Mouse (Mus musculus): ENCODE measurements around the gene Tmem140. TPM values are rescaled to one million over a fixed set of nuclear protein-coding genes. Genes with fewer than 3 reads are reported as not detected.

The Tmem140 gene
- polyA plus RNA-seq, 1 experiment from 2014 or later = 1.8 TPM

GRCm38 (mm10) chr6:34879911-34880475 is 17.0 kb downstream of the Tmem140 start:
- peaks cover 45% of the 10 kb centered on the region for H3K36me3 ChIP-seq
- H3K27me3 ChIP-seq (ENCODE audit: insufficient read depth, poor library complexity, severe bottlenecking) = no peaks in the 10 kb centered on the region
- no peak overlapping the region for H3K4me3 ChIP-seq
- WGBS = 59% methylated on average over 6 of the region's 6 CpGs
- no peak for DNase-seq (ENCODE audit: low spot score)
- H3K4me1 ChIP-seq = peaks cover 34% of the 10 kb centered on the region
- no peak overlapping the region for H3K27ac ChIP-seq
- no peaks in the 10 kb centered on the region for H3K9me3 ChIP-seq

GRCm38 (mm10) chr6:34884724-34885123 is 21.8 kb downstream of the Tmem140 start:
- no peaks in the 10 kb centered on the region for H3K9me3 ChIP-seq
- peaks cover 84% of the 10 kb centered on the region for H3K36me3 ChIP-seq
- no peak overlapping the region for H3K27ac ChIP-seq
- H3K4me3 ChIP-seq = no peak overlapping the region
- DNase-seq (ENCODE audit: low spot score) = no peak
- H3K4me1 ChIP-seq = peaks cover 21% of the 10 kb centered on the region
- WGBS = 81% methylated on average over 7 of the region's 7 CpGs
- no peaks in the 10 kb centered on the region for H3K27me3 ChIP-seq (ENCODE audit: insufficient read depth, poor library complexity, severe bottlenecking)

GRCm38 (mm10) chr6:34887131-34887850 is 24.3 kb downstream of the Tmem140 start:
- no peaks in the 10 kb centered on the region for H3K9me3 ChIP-seq
- peaks cover 87% of the 10 kb centered on the region for H3K36me3 ChIP-seq
- no peak for DNase-seq (ENCODE audit: low spot score)
- peak overlapping the region; percentile 59; the same call in 1 of the 2 replicates for H3K27ac ChIP-seq
- peaks cover 25% of the 10 kb centered on the region for H3K4me1 ChIP-seq
- no peak overlapping the region for H3K4me3 ChIP-seq
- H3K27me3 ChIP-seq (ENCODE audit: insufficient read depth, poor library complexity, severe bottlenecking) = no peaks in the 10 kb centered on the region
- 75% methylated on average over 6 of the region's 6 CpGs for WGBS

GRCm38 (mm10) chr6:34889185-34889584 is 26.2 kb downstream of the Tmem140 start:
- H3K27ac ChIP-seq = no peak overlapping the region
- no peak for DNase-seq (ENCODE audit: low spot score)
- no peak overlapping the region for H3K4me3 ChIP-seq
- 62% methylated on average over 4 of the region's 4 CpGs for WGBS
- peaks cover 91% of the 10 kb centered on the region for H3K36me3 ChIP-seq
- no peaks in the 10 kb centered on the region for H3K9me3 ChIP-seq
- no peaks in the 10 kb centered on the region for H3K27me3 ChIP-seq (ENCODE audit: insufficient read depth, poor library complexity, severe bottlenecking)
- H3K4me1 ChIP-seq = peaks cover 25% of the 10 kb centered on the region

GRCm38 (mm10) chr6:34895569-34895968 is 32.6 kb downstream of the Tmem140 start:
- Histone ChIP-seq H3K9me3 (no peaks in the 10 kb centered on the region), H3K4me1 (peaks cover 26% of the 10 kb centered on the region), H3K27me3 (ENCODE audit: insufficient read depth, poor library complexity, severe bottlenecking) (no peaks in the 10 kb centered on the region), H3K4me3 (no peak overlapping the region), H3K36me3 (peaks cover 85% of the 10 kb centered on the region), H3K27ac (no peak overlapping the region)
- DNase-seq (ENCODE audit: low spot score) = no peak
- WGBS = 84% methylated on average over 7 of the region's 7 CpGs

GRCm38 (mm10) chr6:34896168-34896780 is 33.3 kb downstream of the Tmem140 start:
- Histone ChIP-seq H3K27me3 (ENCODE audit: insufficient read depth, poor library complexity, severe bottlenecking) (no peaks in the 10 kb centered on the region), H3K36me3 (peaks cover 85% of the 10 kb centered on the region), H3K4me3 (no peak overlapping the region), H3K9me3 (no peaks in the 10 kb centered on the region), H3K4me1 (peaks cover 29% of the 10 kb centered on the region), H3K27ac (peak overlapping the region; percentile 67; the same call in 1 of the 2 replicates)
- DNase-seq (ENCODE audit: low spot score) = no peak
- 57% methylated on average over 16 of the region's 16 CpGs for WGBS

- H3K4me3 ChIP-seq = no peak overlapping the region
- peaks cover 70% of the 10 kb centered on the region for H3K36me3 ChIP-seq
- 48% methylated on average over 2 of the region's 2 CpGs for WGBS
- H3K4me1 ChIP-seq = peaks cover 57% of the 10 kb centered on the region
- H3K27ac ChIP-seq = no peak overlapping the region
- no peaks in the 10 kb centered on the region for H3K27me3 ChIP-seq (ENCODE audit: insufficient read depth, poor library complexity, severe bottlenecking)
- no peak for DNase-seq (ENCODE audit: low spot score)
- no peaks in the 10 kb centered on the region for H3K9me3 ChIP-seq
These were observed 36.2 kb downstream of the Tmem140 start for GRCm38 (mm10) chr6:34899127-34899526.

- no peak overlapping the region for H3K4me3 ChIP-seq
- no peak for DNase-seq (ENCODE audit: low spot score)
- H3K4me1 ChIP-seq = peaks cover 64% of the 10 kb centered on the region
- no peaks in the 10 kb centered on the region for H3K27me3 ChIP-seq (ENCODE audit: insufficient read depth, poor library complexity, severe bottlenecking)
- H3K36me3 ChIP-seq = peaks cover 67% of the 10 kb centered on the region
- H3K9me3 ChIP-seq = no peaks in the 10 kb centered on the region
- no peak overlapping the region; the same call in 1 of the 2 replicates for H3K27ac ChIP-seq
- 55% methylated on average over 2 of the region's 2 CpGs for WGBS
These were observed 38.0 kb downstream of the Tmem140 start for GRCm38 (mm10) chr6:34900990-34901389.

GRCm38 (mm10) chr6:34901911-34902444 is 39.0 kb downstream of the Tmem140 start:
- peaks cover 72% of the 10 kb centered on the region for H3K36me3 ChIP-seq
- H3K9me3 ChIP-seq = no peaks in the 10 kb centered on the region
- 0 out of 2 replicates have a peak overlapping the region, but pooled peaks have one; percentile 15 for H3K4me3 ChIP-seq
- 40% methylated on average over 9 of the region's 9 CpGs for WGBS
- H3K27ac ChIP-seq = peak overlapping the region; percentile 74
- no peaks in the 10 kb centered on the region for H3K27me3 ChIP-seq (ENCODE audit: insufficient read depth, poor library complexity, severe bottlenecking)
- peaks cover 62% of the 10 kb centered on the region for H3K4me1 ChIP-seq
- DNase-seq (ENCODE audit: low spot score) = no peak

- Histone ChIP-seq H3K27me3 (ENCODE audit: insufficient read depth, poor library complexity, severe bottlenecking) (no peaks in the 10 kb centered on the region), H3K4me1 (peaks cover 66% of the 10 kb centered on the region), H3K36me3 (peaks cover 71% of the 10 kb centered on the region), H3K4me3 (peak overlapping the region; percentile 15; the same call in 1 of the 2 replicates), H3K27ac (peak overlapping the region; percentile 74), H3K9me3 (no peaks in the 10 kb centered on the region)
- WGBS = 87% methylated on average over 7 of the region's 7 CpGs
- no peak for DNase-seq (ENCODE audit: low spot score)
These were observed 39.6 kb downstream of the Tmem140 start for GRCm38 (mm10) chr6:34902578-34902977.

GRCm38 (mm10) chr6:34903441-34903840 is 40.5 kb downstream of the Tmem140 start:
- Histone ChIP-seq H3K36me3 (peaks cover 69% of the 10 kb centered on the region), H3K4me1 (peaks cover 72% of the 10 kb centered on the region), H3K27ac (peak overlapping the region; percentile 78), H3K4me3 (no peak overlapping the region), H3K9me3 (no peaks in the 10 kb centered on the region), H3K27me3 (ENCODE audit: insufficient read depth, poor library complexity, severe bottlenecking) (no peaks in the 10 kb centered on the region)
- 74% methylated on average over 5 of the region's 5 CpGs for WGBS
- DNase-seq (ENCODE audit: low spot score) = no peak

- peaks cover 72% of the 10 kb centered on the region for H3K4me1 ChIP-seq
- DNase-seq (ENCODE audit: low spot score) = no peak
- no peak overlapping the region for H3K4me3 ChIP-seq
- 47% methylated on average over 10 of the region's 10 CpGs for WGBS
- peaks cover 71% of the 10 kb centered on the region for H3K36me3 ChIP-seq
- H3K9me3 ChIP-seq = no peaks in the 10 kb centered on the region
- H3K27ac ChIP-seq = peak overlapping the region; percentile 78
- H3K27me3 ChIP-seq (ENCODE audit: insufficient read depth, poor library complexity, severe bottlenecking) = no peaks in the 10 kb centered on the region
These were observed 40.9 kb downstream of the Tmem140 start for GRCm38 (mm10) chr6:34903851-34904250.

GRCm38 (mm10) chr6:34904361-34904760 is 41.4 kb downstream of the Tmem140 start:
- Histone ChIP-seq H3K4me1 (peaks cover 70% of the 10 kb centered on the region), H3K27ac (peak overlapping the region; percentile 78)
- WGBS = 51% methylated on average over 6 of the region's 6 CpGs

More at GRCm38 (mm10) chr6:34904361-34904760, 41.4 kb downstream of the Tmem140 start:
- no peaks in the 10 kb centered on the region for H3K9me3 ChIP-seq
- no peaks in the 10 kb centered on the region for H3K27me3 ChIP-seq (ENCODE audit: insufficient read depth, poor library complexity, severe bottlenecking)
- H3K36me3 ChIP-seq = peaks cover 71% of the 10 kb centered on the region
- 0 out of 2 replicates have a peak overlapping the region, but pooled peaks have one; percentile 1 for H3K4me3 ChIP-seq
- no peak for DNase-seq (ENCODE audit: low spot score)
